Mouse (Mus musculus) liver, embryonic 14.5 days (tissue): Measurements from ENCODE around the gene Med27. TPM values are rescaled to one million over a fixed set of nuclear protein-coding genes. Genes with fewer than 3 reads are reported as not detected.

Experiments
- ATAC-seq: fragments of 200-750 bp; cut with Nextera tagmentation; 2 replicates; pipeline ENCODE4 v1.8.0; 2017; ENCODE audit warnings: moderate number of reproducible peaks, mild to moderate bottlenecking, moderate library complexity; ENCODE audit not compliant: insufficient read depth
- DNase-seq, 3 experiments: peaks; one replicate each; pipeline ENCODE4 v3.0.0-alpha.2; 2012 to 2013; ENCODE audit warnings: low read depth in 3 of 3, low spot score in 3 of 3
- H3K27ac ChIP-seq: fragments of 300-500 bp; sonication (generic); 2 replicates; pipeline ENCODE4 v1.5.1; 2014; ENCODE audit warnings: moderate library complexity, mild to moderate bottlenecking, control low read depth, inconsistent platforms
- H3K27me3 ChIP-seq: fragments of 300-500 bp; sonication (generic); 2 replicates; pipeline ENCODE4 v1.6.1; 2014; ENCODE audit warnings: mild to moderate bottlenecking, low read length, moderate library complexity; ENCODE audit not compliant: control insufficient read depth, insufficient read depth
- H3K36me3 ChIP-seq: fragments of 300-500 bp; sonication (generic); replicated peaks from 2 replicates; pipeline ENCODE4 v1.6.1; 2014; ENCODE audit warnings: low read depth; ENCODE audit not compliant: control insufficient read depth, insufficient read depth
- H3K4me1 ChIP-seq, 2 experiments: fragments of 200-500 bp in 1 of 2; fragments of 300-500 bp in 1 of 2; sonication (generic) in 1 of 2; replicated peaks; 2 replicates each; pipeline ENCODE4 v1.6.1; 2012 to 2014; ENCODE audit warnings: antibody characterized with exemption in 1 of 2, inconsistent platforms in 1 of 2, low read length in 1 of 2; ENCODE audit not compliant: control insufficient read depth in 2 of 2, insufficient read depth in 2 of 2
- H3K4me2 ChIP-seq: fragments of 300-500 bp; sonication (generic); 2 replicates; pipeline ENCODE4 v1.6.1; 2014; ENCODE audit warnings: low read depth, mild to moderate bottlenecking, control low read depth, moderate library complexity
- H3K4me3 ChIP-seq, 2 experiments: fragments of 200-500 bp in 1 of 2; fragments of 300-500 bp in 1 of 2; sonication (generic) in 1 of 2; 2 replicates each; pipeline ENCODE4 v1.5.1; 2012 to 2014; ENCODE audit warnings: low read depth in 2 of 2, low read length in 2 of 2, mild to moderate bottlenecking in 2 of 2, control low read depth in 1 of 2, inconsistent platforms in 1 of 2, moderate library complexity in 1 of 2; ENCODE audit not compliant: insufficient read depth in 1 of 2
- H3K9ac ChIP-seq: fragments of 300-500 bp; sonication (generic); replicated peaks from 2 replicates; pipeline ENCODE4 v1.6.1; 2014; ENCODE audit warnings: mild to moderate bottlenecking, control low read depth, moderate library complexity
- H3K9me3 ChIP-seq: fragments of 300-500 bp; sonication (generic); 2 replicates; pipeline ENCODE4 v1.6.1; 2016; ENCODE audit warnings: low read length, mixed read lengths; ENCODE audit not compliant: control insufficient read depth
- CTCF ChIP-seq: IDR thresholded peaks from 2 replicates; pipeline ENCODE4 v1.5.1; 2016; ENCODE audit warnings: antibody characterized with exemption, low read depth, control low read depth
- EP300 ChIP-seq: IDR thresholded peaks from 2 replicates; pipeline ENCODE4 v1.6.1; 2016; ENCODE audit warnings: antibody characterized with exemption, low read depth
- WGBS: fragments of 180-500 bp; shearing (Covaris S2); extraction: QIAGEN DNeasy Blood & Tissue Kit; methylation state at CpG from one replicate; pipeline ENCODE4 v1.1.7; 2014; ENCODE audit not compliant: insufficient replicate concordance; 5-methylcytosine and 5-hydroxymethylcytosine counted together
- polyA plus RNA-seq, 2 experiments: library from polyadenylated mRNA; depleted of rRNA in 1 of 2; stranded (reverse) in 1 of 2; unstranded in 1 of 2; fragments of >200 nt; fragmentation: Nextera tagmentation in 1 of 2; extraction: Ambion mirVana in 1 of 2; gene quantifications; 2 replicates each; pipeline versions ENCODE4 v1.2.1 to v1.2.3; 2012 to 2014

Med27 gene
- polyA plus RNA-seq, 2 experiments = 15.0 to 16.5 TPM

DNA sequence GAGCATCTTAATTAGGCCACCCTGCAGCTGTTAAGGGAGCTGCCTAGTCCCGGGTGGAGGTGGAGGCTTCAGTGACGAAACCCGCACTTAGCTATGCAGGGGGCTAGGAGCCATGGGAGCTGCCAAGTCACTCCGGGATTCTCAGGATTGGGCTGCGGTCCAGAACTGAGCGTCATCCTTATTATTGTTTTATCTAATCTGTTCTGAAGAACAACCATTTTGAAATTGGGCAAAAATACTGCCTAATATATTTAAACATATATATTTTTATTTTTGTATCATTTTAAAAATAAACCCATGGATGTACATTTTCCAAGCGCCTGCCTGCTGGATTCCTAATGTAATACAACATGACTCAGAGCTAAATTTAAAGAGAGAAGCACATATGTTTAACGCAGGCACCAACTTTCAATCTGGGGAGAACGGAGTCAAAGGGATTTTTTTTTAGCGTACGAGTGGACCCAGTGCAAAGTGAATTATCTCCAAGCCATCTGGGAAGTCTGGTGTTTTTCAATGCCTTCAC is 26.3 kb upstream of the Med27 start:
- Histone ChIP-seq H3K4me2 (no peak overlapping the region), H3K27ac (no peak overlapping the region), H3K4me3 (no peak overlapping the region), H3K4me1 (peaks cover 0 to 5% of the 10 kb centered on the region in 2 experiments; a peak in 2 of 4 replicates), H3K36me3 (no peaks in the 10 kb centered on the region), H3K9me3 (no peaks in the 10 kb centered on the region), H3K27me3 (no peaks in the 10 kb centered on the region), H3K9ac (no peak overlapping the region)
- 62% methylated on average over 11 of the region's 11 CpGs for WGBS
- no peak for TF ChIP-seq CTCF
- TF ChIP-seq EP300 = no peak
- DNase-seq (no peak), ATAC-seq (no peak)

DNA sequence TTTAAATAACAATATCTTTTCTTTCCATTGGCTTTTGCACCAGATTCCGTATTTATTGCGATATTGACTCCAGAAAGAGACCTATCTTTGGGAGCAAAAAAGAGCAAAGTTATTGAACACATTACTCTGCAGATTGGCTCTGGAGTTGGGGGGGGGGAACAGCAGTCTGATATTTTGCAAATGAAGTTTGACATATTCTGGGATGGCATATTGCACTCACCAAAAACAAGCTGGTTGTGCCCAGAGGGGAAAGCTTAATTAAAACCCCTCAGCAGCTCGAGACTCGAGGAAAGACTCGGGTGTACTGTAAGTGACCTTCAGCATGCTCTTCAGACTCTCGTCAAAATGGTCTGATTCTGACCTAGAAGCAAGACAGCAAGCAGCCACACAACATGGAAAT is 25.8 kb upstream of the Med27 start:
- Histone ChIP-seq H3K9ac (no peak overlapping the region), H3K36me3 (no peaks in the 10 kb centered on the region), H3K4me3 (no peak overlapping the region), H3K9me3 (no peaks in the 10 kb centered on the region), H3K27me3 (no peaks in the 10 kb centered on the region), H3K27ac (no peak overlapping the region), H3K4me1 (peaks cover 0 to 5% of the 10 kb centered on the region in 2 experiments; a peak in 2 of 4 replicates), H3K4me2 (no peak overlapping the region)
- no peak for TF ChIP-seq CTCF
- no peak for TF ChIP-seq EP300
- 71% methylated on average over 6 of the region's 6 CpGs for WGBS
- no peak for DNase-seq
- ATAC-seq = no peak

GRCm38 (mm10) chr2:29324456-29324855 is 22.2 kb upstream of the Med27 start:
- H3K4me2 ChIP-seq = no peak overlapping the region
- no peaks in the 10 kb centered on the region for H3K27me3 ChIP-seq
- TF ChIP-seq CTCF (no peak), EP300 (no peak)
- peaks cover 0 to 5% of the 10 kb centered on the region in 2 experiments; a peak in 2 of 4 replicates for H3K4me1 ChIP-seq
- H3K36me3 ChIP-seq = no peaks in the 10 kb centered on the region
- 52% methylated on average over 2 of the region's 2 CpGs for WGBS
- no peak overlapping the region for H3K27ac ChIP-seq
- H3K4me3 ChIP-seq = no peak overlapping the region
- DNase-seq (peak in 1 of 3 experiments; percentile 9), ATAC-seq (no peak)
- no peak overlapping the region for H3K9ac ChIP-seq
- H3K9me3 ChIP-seq = no peaks in the 10 kb centered on the region

GRCm38 (mm10) chr2:29330471-29330870 is 16.1 kb upstream of the Med27 start:
- no peak for DNase-seq
- Histone ChIP-seq H3K9me3 (no peaks in the 10 kb centered on the region), H3K36me3 (no peaks in the 10 kb centered on the region)

DNA sequence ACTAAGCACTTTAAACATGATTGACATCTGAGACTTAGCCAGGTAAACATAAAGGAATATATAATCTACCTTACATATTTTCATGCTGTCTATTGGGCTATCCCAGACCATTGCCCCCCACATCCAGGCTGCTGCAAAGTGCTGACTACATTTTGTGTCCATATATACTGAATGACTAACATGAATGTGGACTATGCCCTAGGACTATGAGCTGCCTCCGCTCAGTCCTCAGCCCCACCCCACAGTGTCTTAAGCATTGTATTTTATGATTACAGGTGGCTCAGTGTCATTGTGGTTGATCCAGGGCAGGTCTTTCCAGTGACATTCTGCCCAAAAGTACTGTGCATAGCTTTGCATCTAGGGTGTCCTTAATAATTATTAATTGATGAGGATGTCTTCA is 8.2 kb upstream of the Med27 start:
- no peak overlapping the region for H3K9ac ChIP-seq
- no peak overlapping the region for H3K4me2 ChIP-seq
- no peaks in the 10 kb centered on the region for H3K36me3 ChIP-seq
- H3K27ac ChIP-seq = no peak overlapping the region
- ATAC-seq = no peak
- no peaks in the 10 kb centered on the region for H3K27me3 ChIP-seq
- H3K9me3 ChIP-seq = no peaks in the 10 kb centered on the region
- H3K4me3 ChIP-seq = no peak overlapping the region
- WGBS = 72% methylated on average over 1 of the region's 1 CpGs
- DNase-seq = no peak
- no peak for TF ChIP-seq EP300
- TF ChIP-seq CTCF = no peak
- no peaks in the 10 kb centered on the region for H3K4me1 ChIP-seq

More at GRCm38 (mm10) chr2:29330471-29330870, 16.1 kb upstream of the Med27 start:
- TF ChIP-seq EP300 = no peak
- Histone ChIP-seq H3K4me3 (no peak overlapping the region), H3K4me2 (no peak overlapping the region), H3K27ac (no peak overlapping the region), H3K9ac (no peak overlapping the region), H3K27me3 (no peaks in the 10 kb centered on the region), H3K4me1 (no peaks in the 10 kb centered on the region)
- ATAC-seq = no peak
- WGBS = 83% methylated on average over 1 of the region's 1 CpGs
